Mouse (Mus musculus) G1E (cell line): ENCODE results near the gene Tcp11.

Experiments used
- CTCF ChIP-seq: IDR thresholded peaks from 2 replicates; pipeline ENCODE4 v1.5.1; 2012; ENCODE audit warnings: low read depth, low read length, inconsistent platforms, mixed read lengths
- GATA1 ChIP-seq: IDR thresholded peaks from 2 replicates; pipeline ENCODE4 v1.6.1; 2012; ENCODE audit warnings: borderline replicate concordance, low read length, inconsistent platforms, mixed read lengths
- POLR2AphosphoS5 ChIP-seq: IDR thresholded peaks from 2 replicates; pipeline ENCODE4 v1.6.1; 2012; ENCODE audit warnings: low read depth, low read length, inconsistent platforms; ENCODE audit not compliant: insufficient replicate concordance
- TAL1 ChIP-seq: conservative IDR thresholded peaks from 2 replicates; pipeline ENCODE4 v1.6.1; 2012; ENCODE audit warnings: low read depth, low read length, inconsistent platforms, mixed read lengths

GRCm38 (mm10) chr17:28019785-28020696, 60.4 kb downstream of the Tcp11 start:
- TF ChIP-seq TAL1, result no peak
- TF ChIP-seq POLR2AphosphoS5, result no peak
- TF ChIP-seq CTCF, result no peak
- TF ChIP-seq GATA1, result no peak
